Comparison of ENCODE assay signal across 23 mouse cellular contexts in the genomic region with DNA sequence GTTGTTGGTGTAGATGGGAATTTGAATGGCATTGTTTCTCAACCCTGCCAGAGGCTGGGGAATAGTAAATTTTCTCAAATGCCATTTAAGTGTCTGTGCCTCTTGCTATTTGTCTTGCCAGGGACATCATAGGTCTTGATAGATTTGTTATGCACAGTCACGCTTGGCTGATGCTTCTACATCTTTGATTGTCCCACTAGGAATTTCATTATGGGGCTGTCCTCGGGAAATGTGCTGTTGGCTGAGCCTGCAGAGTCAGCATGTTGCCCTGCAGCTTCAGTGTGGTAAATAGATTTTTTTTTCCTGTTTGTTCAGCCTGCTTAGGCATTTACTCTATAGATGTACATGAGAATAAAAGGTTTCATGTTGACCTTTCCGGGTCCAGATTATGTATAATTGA.
DNase-seq lines count a peak whose midpoint lies in the region; ATAC-seq and TF ChIP-seq lines count a peak whose summit lies in the region.
"Had no signal": no experiment of that assay in that cellular context is flagged by ENCODE, and none has a peak within 500 bp of the region (broad histone marks: within the 10 kb centered on the region; RNA-seq: fewer than 3 reads in every experiment).

No protein-coding gene starts in this region.

- H3K4me3 ChIP-seq in hindbrain, embryonic 11.5 days (ENCODE audit: low read depth, low read length): no peak overlapping the region
- H3K4me3 ChIP-seq in hindbrain, embryonic 10.5 days: no peak overlapping the region
- no peak overlapping the region for H3K4me3 ChIP-seq in hindbrain, postnatal 0 days (ENCODE audit: low read length)
- H3K4me3 ChIP-seq in neural tube, embryonic 13.5 days: no peak overlapping the region
- H3K4me3 ChIP-seq: embryonic facial prominence, embryonic 15.5 days; forebrain, embryonic 15.5 days; heart, adult 2 months; heart, embryonic 13.5 days; kidney, embryonic 15.5 days; midbrain, embryonic 12.5 days had no signal

- no peaks in the 10 kb centered on the region for H3K4me1 ChIP-seq in hindbrain, embryonic 11.5 days (replicated peaks; ENCODE audit: control insufficient read depth, insufficient read depth, low read length)
- H3K4me1 ChIP-seq in hindbrain, embryonic 10.5 days (replicated peaks): no peaks in the 10 kb centered on the region; the same call in 1 of the 2 replicates
- H3K4me1 ChIP-seq in hindbrain, postnatal 0 days (ENCODE audit: insufficient read depth, low read length): 0 out of 2 replicates have a peak, but pooled peaks cover 3% of the 10 kb centered on the region
- peaks cover 11% of the 10 kb centered on the region for H3K4me1 ChIP-seq in neural tube, embryonic 13.5 days (replicated peaks)
- H3K4me1 ChIP-seq: embryonic facial prominence, embryonic 15.5 days; forebrain, embryonic 15.5 days; heart, embryonic 13.5 days; kidney, embryonic 15.5 days; midbrain, embryonic 12.5 days had no signal

- H3K9ac ChIP-seq in hindbrain, embryonic 11.5 days (ENCODE audit: low read depth, low read length): no peak overlapping the region
- H3K9ac ChIP-seq in hindbrain, postnatal 0 days (replicated peaks; ENCODE audit: low read length): no peak overlapping the region
- H3K9ac ChIP-seq in neural tube, embryonic 13.5 days: no peak overlapping the region
- H3K9ac ChIP-seq: embryonic facial prominence, embryonic 15.5 days; forebrain, embryonic 15.5 days; heart, embryonic 13.5 days; kidney, embryonic 15.5 days; liver, postnatal 0 days; midbrain, embryonic 12.5 days had no signal

- peak; percentile 64 for ATAC-seq in hindbrain, embryonic 11.5 days (ENCODE audit: low FRiP score)
- ATAC-seq in hindbrain, postnatal 0 days: peak; percentile 59; the same call in 1 of the 2 replicates
- peak; percentile 87 for ATAC-seq in neural tube, embryonic 13.5 days (ENCODE audit: low read depth)
- ATAC-seq: forebrain, embryonic 15.5 days; liver, postnatal 0 days; lung, postnatal 0 days had no signal

- 52% methylated on average over 3 of the region's 3 CpGs for WGBS in hindbrain, embryonic 11.5 days
- WGBS in hindbrain, embryonic 10.5 days: 52% methylated on average over 3 of the region's 3 CpGs
- 18% methylated on average over 3 of the region's 3 CpGs for WGBS in hindbrain, postnatal 0 days
- WGBS in neural tube, embryonic 13.5 days: 17% methylated on average over 3 of the region's 3 CpGs

- intact Hi-C loops in gastrocnemius, postnatal 14 days (cut with DNase I; ENCODE audit: low total_unique reads): no loop called here

- DNase-seq in hindbrain, embryonic 11.5 days (ENCODE audit: low spot score): peak; percentile 7
- DNase-seq in hindbrain, embryonic 10.5 days (ENCODE audit: low spot score): no peak
- peak; percentile 62 for DNase-seq in brain, embryonic 14.5 days (ENCODE audit: low read depth)
- peak; percentile 22 for DNase-seq in hindbrain, postnatal 0 days (ENCODE audit: low spot score)
- no peak for DNase-seq in spleen, postnatal 4 days (ENCODE audit: low spot score in 2 of 2)
- DNase-seq in testis, postnatal 14 days (ENCODE audit: low spot score): no peak
- DNase-seq in gastrocnemius, postnatal 14 days: no peak
- DNase-seq: adrenal gland, postnatal 14 days; cerebellum, adult 8-10 months; gastrocnemius, postnatal 10 days; heart, adult 2 months; heart, postnatal 14 days; kidney, adult 11 months; liver, postnatal 0 days had no signal

- H3K27me3 ChIP-seq in hindbrain, embryonic 11.5 days (ENCODE audit: control insufficient read depth, insufficient read depth, low read length): no peaks in the 10 kb centered on the region
- H3K27me3 ChIP-seq in hindbrain, embryonic 10.5 days (ENCODE audit: insufficient read depth, poor library complexity, severe bottlenecking): no peaks in the 10 kb centered on the region
- no peaks in the 10 kb centered on the region for H3K27me3 ChIP-seq in hindbrain, postnatal 0 days (ENCODE audit: insufficient read depth, low read length)
- no peaks in the 10 kb centered on the region for H3K27me3 ChIP-seq in neural tube, embryonic 13.5 days
- H3K27me3 ChIP-seq: embryonic facial prominence, embryonic 15.5 days; forebrain, embryonic 15.5 days; heart, embryonic 13.5 days; kidney, embryonic 15.5 days; midbrain, embryonic 12.5 days had no signal

- TF ChIP-seq CTCF in brain, embryonic 14.5 days (IDR thresholded peaks at IDR 0.05; ENCODE audit: borderline replicate concordance, extremely low read depth, insufficient read depth, insufficient read length): no peak
- TF ChIP-seq CTCF in hindbrain, postnatal 0 days (IDR thresholded peaks at IDR 0.05; ENCODE audit: low read depth): no peak

- no peaks in the 10 kb centered on the region for H3K9me3 ChIP-seq in hindbrain, embryonic 11.5 days (ENCODE audit: control insufficient read depth, low read length)
- H3K9me3 ChIP-seq in hindbrain, embryonic 10.5 days: no peaks in the 10 kb centered on the region
- H3K9me3 ChIP-seq in hindbrain, postnatal 0 days (ENCODE audit: low read length): no peaks in the 10 kb centered on the region
- H3K9me3 ChIP-seq in neural tube, embryonic 13.5 days: no peaks in the 10 kb centered on the region
- H3K9me3 ChIP-seq: embryonic facial prominence, embryonic 15.5 days; forebrain, embryonic 15.5 days; heart, embryonic 13.5 days; kidney, embryonic 15.5 days; midbrain, embryonic 12.5 days had no signal

- H3K27ac ChIP-seq in hindbrain, embryonic 11.5 days (ENCODE audit: low read depth, low read length): no peak overlapping the region
- no peak overlapping the region for H3K27ac ChIP-seq in hindbrain, embryonic 10.5 days
- H3K27ac ChIP-seq in hindbrain, postnatal 0 days: no peak overlapping the region
- no peak overlapping the region; the same call in 1 of the 2 replicates for H3K27ac ChIP-seq in neural tube, embryonic 13.5 days (replicated peaks)
- H3K27ac ChIP-seq: embryonic facial prominence, embryonic 15.5 days; forebrain, embryonic 15.5 days; heart, adult 2 months; heart, embryonic 13.5 days; kidney, embryonic 15.5 days; macrophage; midbrain, embryonic 12.5 days; stomach, postnatal 0 days had no signal

- no peaks in the 10 kb centered on the region for H3K36me3 ChIP-seq in hindbrain, embryonic 11.5 days (ENCODE audit: control insufficient read depth, insufficient read depth, low read length)
- H3K36me3 ChIP-seq in hindbrain, embryonic 10.5 days: no peaks in the 10 kb centered on the region
- no peaks in the 10 kb centered on the region for H3K36me3 ChIP-seq in hindbrain, postnatal 0 days (ENCODE audit: insufficient read depth, low read length)
- no peaks in the 10 kb centered on the region for H3K36me3 ChIP-seq in neural tube, embryonic 13.5 days
- H3K36me3 ChIP-seq: embryonic facial prominence, embryonic 15.5 days; forebrain, embryonic 15.5 days; heart, embryonic 13.5 days; kidney, embryonic 15.5 days; midbrain, embryonic 12.5 days had no signal

- no peak for TF ChIP-seq POLR2A in brain, embryonic 14.5 days (IDR thresholded peaks at IDR 0.05; ENCODE audit: borderline replicate concordance, extremely low read depth, insufficient read depth, insufficient read length, poor library complexity, severe bottlenecking)

- no peak overlapping the region for H3K4me2 ChIP-seq in hindbrain, embryonic 11.5 days (replicated peaks; ENCODE audit: low read depth, low read length)
- H3K4me2 ChIP-seq in hindbrain, postnatal 0 days (ENCODE audit: low read depth, low read length): no peak overlapping the region
- no peak overlapping the region for H3K4me2 ChIP-seq in neural tube, embryonic 13.5 days
- H3K4me2 ChIP-seq: embryonic facial prominence, embryonic 15.5 days; forebrain, embryonic 15.5 days; heart, embryonic 13.5 days; kidney, embryonic 15.5 days; midbrain, embryonic 12.5 days had no signal

Comparison
In these comparisons a context has a peak if more than half of its experiments do, and no peak if none do; other contexts are left out.
1. DNase-seq: peak in hindbrain, embryonic 11.5 days (single experiment), brain, embryonic 14.5 days (single experiment) and hindbrain, postnatal 0 days (single experiment); none in hindbrain, embryonic 10.5 days (single experiment), spleen, postnatal 4 days (0 of 2), testis, postnatal 14 days (single experiment) and gastrocnemius, postnatal 14 days (single experiment).
2. Peak in every context shown above with its lines, with median percentiles within 50 percentile points of each other: ATAC-seq.